Mouse (Mus musculus): ENCODE measurements around the gene Adcy1. TPM values are rescaled to one million over a fixed set of nuclear protein-coding genes. Genes with fewer than 3 reads are reported as not detected.
A peak's percentile ranks its signal among the peaks of the same experiment; 100 is the strongest.

Gene Adcy1
- total and polyA plus RNA-seq, 3 experiments: 1.2 to 2.3 (median 1.6) TPM

DNA sequence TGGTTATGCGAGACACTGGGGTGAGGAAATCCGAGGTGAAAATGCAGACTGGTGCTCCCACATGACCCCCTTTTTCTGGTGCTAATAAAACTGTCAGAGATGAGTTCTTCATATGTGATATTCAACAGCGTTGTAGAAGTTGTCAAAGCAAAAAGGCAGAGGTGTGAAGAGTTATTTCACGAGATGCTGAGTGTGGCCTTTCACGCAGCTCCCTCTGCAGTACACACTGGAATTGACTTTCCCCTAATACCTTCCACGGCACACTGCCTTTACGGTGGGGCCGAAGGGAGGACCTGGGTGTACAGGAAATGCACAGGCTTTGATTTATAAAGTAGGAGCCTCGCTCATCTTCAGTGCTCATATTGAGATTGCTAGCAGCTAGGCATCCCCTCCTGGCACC is 129.8 kb downstream of the Adcy1 start:
- Histone ChIP-seq H3K4me1 (ENCODE audit: control insufficient read depth, insufficient read depth, low read length) (no peaks in the 10 kb centered on the region), H3K36me3 (ENCODE audit: control insufficient read depth, insufficient read depth, low read length) (no peaks in the 10 kb centered on the region), H3K27me3 (ENCODE audit: control insufficient read depth, insufficient read depth, low read length) (no peaks in the 10 kb centered on the region), H3K79me2 (replicated peaks; ENCODE audit: control insufficient read depth, insufficient read depth, low read length) (no peaks in the 10 kb centered on the region), H3K27ac (no peak overlapping the region), H3K4me3 (no peak overlapping the region), H3K9ac (ENCODE audit: low read depth, low read length) (no peak overlapping the region)
- TF ChIP-seq EP300 (IDR thresholded peaks at IDR 0.05; ENCODE audit: insufficient read depth, low read depth, low read length) (no peak), CTCF (IDR thresholded peaks at IDR 0.05) (no peak), POLR2A (IDR thresholded peaks at IDR 0.05; ENCODE audit: insufficient read depth, low read depth, low read length) (no peak)
- 65% methylated on average over 9 of the region's 9 CpGs for WGBS
- DNase-seq: no peak
- intact Hi-C loops (cut with DNase I): no loop called here

DNA sequence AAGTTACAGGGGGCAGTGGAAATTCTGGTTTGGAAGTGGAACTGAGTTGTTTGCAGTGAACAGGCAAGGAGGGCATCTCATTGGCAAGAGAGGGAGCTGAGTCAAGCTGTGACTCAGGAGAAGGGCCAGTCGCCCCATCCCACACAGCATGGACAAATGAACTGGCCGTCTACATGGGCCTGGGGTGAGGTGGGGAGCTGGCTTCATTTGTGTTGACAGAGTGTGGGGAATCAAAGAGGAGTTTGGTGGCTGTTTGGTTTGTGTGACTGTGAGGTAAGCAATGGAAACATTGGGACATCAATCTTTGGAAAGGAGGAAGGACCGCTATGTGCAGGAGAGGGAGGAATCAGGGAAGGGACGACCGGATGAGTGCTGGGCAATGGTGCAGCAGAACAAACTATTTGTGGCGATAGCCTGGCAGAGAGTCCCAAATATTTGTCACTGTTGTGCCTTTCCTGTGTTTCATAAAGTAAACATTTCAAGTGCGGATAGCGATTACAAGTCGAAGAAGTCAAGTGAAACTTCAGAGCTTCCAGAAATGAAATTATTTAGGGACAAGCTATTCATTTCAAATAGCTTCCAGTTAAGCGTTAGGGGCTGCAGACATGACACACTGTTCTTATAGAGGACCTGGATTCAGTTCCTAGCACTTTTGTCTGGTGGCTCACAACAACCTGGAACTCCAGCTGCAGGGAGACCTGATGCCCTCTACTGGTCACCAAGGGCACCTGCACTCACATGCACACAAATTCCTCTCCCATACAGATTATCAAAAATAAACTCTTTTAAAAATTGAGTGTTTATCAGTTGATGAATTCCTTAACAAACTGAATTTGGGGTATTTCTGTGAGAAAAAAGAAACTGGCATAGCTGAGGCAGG is 131.4 kb downstream of the Adcy1 start:
- intact Hi-C loops (cut with DNase I): no loop called here
- no peak overlapping the region for H3K9ac ChIP-seq (ENCODE audit: low read depth, low read length)
- H3K4me3 ChIP-seq: no peak overlapping the region

DNA sequence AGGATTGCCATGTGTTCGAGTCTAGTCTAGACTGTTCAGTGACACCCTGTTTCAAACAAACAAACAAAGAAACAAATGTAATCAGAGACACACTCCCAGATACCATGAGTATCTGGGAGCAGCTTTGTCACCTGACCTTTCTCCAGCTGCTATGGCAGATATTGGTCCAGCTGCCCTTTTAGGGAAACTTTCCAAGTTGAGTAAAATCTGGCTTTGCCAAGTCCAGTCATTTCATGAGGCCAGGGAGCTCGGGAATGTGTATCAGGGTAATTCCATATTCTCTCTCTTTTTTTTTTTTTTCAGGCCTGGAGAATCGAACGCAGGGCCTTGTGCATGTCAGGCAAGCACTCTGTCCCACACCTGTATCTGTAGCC is 132.0 kb downstream of the Adcy1 start:
- DNase-seq: no peak
- no peak overlapping the region for H3K4me3 ChIP-seq
- no peak overlapping the region for H3K27ac ChIP-seq
- H3K27me3 ChIP-seq (ENCODE audit: control insufficient read depth, insufficient read depth, low read length): no peaks in the 10 kb centered on the region
- no peak for TF ChIP-seq CTCF (IDR thresholded peaks at IDR 0.05)
- TF ChIP-seq POLR2A (IDR thresholded peaks at IDR 0.05; ENCODE audit: insufficient read depth, low read depth, low read length): no peak
- TF ChIP-seq EP300 (IDR thresholded peaks at IDR 0.05; ENCODE audit: insufficient read depth, low read depth, low read length): no peak
- WGBS: 82% methylated on average over 4 of the region's 4 CpGs
- H3K9ac ChIP-seq (ENCODE audit: low read depth, low read length): no peak overlapping the region
- no peaks in the 10 kb centered on the region for H3K79me2 ChIP-seq (replicated peaks; ENCODE audit: control insufficient read depth, insufficient read depth, low read length)
- intact Hi-C loops (cut with DNase I): no loop called here
- no peaks in the 10 kb centered on the region for H3K4me1 ChIP-seq (ENCODE audit: control insufficient read depth, insufficient read depth, low read length)
- H3K36me3 ChIP-seq (ENCODE audit: control insufficient read depth, insufficient read depth, low read length): no peaks in the 10 kb centered on the region

More for the DNA sequence above, 131.4 kb downstream of the Adcy1 start:
- 85% methylated on average over 10 of the region's 10 CpGs for WGBS
- TF ChIP-seq POLR2A (IDR thresholded peaks at IDR 0.05; ENCODE audit: insufficient read depth, low read depth, low read length) (no peak), CTCF (IDR thresholded peaks at IDR 0.05) (peak; percentile 5; the same call in 1 of the 2 replicates)
- Histone ChIP-seq H3K27ac (no peak overlapping the region), H3K27me3 (ENCODE audit: control insufficient read depth, insufficient read depth, low read length) (no peaks in the 10 kb centered on the region), H3K36me3 (ENCODE audit: control insufficient read depth, insufficient read depth, low read length) (no peaks in the 10 kb centered on the region), H3K79me2 (replicated peaks; ENCODE audit: control insufficient read depth, insufficient read depth, low read length) (no peaks in the 10 kb centered on the region), H3K4me1 (ENCODE audit: control insufficient read depth, insufficient read depth, low read length) (no peaks in the 10 kb centered on the region)
- no peak for DNase-seq

DNA sequence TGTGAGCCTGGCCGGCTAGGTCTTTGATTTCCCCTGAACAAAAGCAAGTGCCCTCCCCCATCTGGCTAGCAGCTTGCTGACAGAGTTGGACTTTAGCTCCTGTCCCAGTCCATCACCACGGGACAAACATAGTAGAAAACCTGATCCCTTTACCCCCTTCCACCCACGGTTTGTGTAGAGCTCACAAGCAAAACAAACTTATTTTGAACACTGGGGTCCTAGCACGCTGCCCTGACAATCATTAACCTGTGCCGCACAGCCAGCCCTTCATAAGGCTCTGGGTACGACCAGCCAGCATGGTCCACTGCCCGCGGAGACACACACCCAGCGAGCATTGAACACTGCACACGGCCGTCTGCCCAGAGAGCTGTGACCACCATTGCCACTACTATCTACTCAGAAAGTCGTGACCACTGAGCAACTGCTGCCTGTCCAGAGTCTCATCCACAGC is 134.2 kb downstream of the Adcy1 start, which contains the start of gene Igfbp1:
TSS of gene Igfbp1 (plus strand) at position 292 of the 451 bp plus-strand sequence.
- Histone ChIP-seq H3K9ac (ENCODE audit: low read depth, low read length) (no peak within 1 kb of the TSS), H3K79me2 (replicated peaks; ENCODE audit: control insufficient read depth, insufficient read depth, low read length) (no peaks in the 10 kb centered on the region), H3K27me3 (ENCODE audit: control insufficient read depth, insufficient read depth, low read length) (no peaks in the 10 kb centered on the region), H3K36me3 (ENCODE audit: control insufficient read depth, insufficient read depth, low read length) (no peaks in the 10 kb centered on the region), H3K27ac (no peak within 1 kb of the TSS), H3K4me3 (no peak within 1 kb of the TSS), H3K4me1 (ENCODE audit: control insufficient read depth, insufficient read depth, low read length) (no peaks in the 10 kb centered on the region)
- DNase-seq: no peak
- 79% methylated on average over 12 of the region's 12 CpGs for WGBS
- TF ChIP-seq CTCF (IDR thresholded peaks at IDR 0.05) (no peak), EP300 (IDR thresholded peaks at IDR 0.05; ENCODE audit: insufficient read depth, low read depth, low read length) (no peak), POLR2A (IDR thresholded peaks at IDR 0.05; ENCODE audit: insufficient read depth, low read depth, low read length) (no peak)
- intact Hi-C loops (cut with DNase I): no loop called here

DNA sequence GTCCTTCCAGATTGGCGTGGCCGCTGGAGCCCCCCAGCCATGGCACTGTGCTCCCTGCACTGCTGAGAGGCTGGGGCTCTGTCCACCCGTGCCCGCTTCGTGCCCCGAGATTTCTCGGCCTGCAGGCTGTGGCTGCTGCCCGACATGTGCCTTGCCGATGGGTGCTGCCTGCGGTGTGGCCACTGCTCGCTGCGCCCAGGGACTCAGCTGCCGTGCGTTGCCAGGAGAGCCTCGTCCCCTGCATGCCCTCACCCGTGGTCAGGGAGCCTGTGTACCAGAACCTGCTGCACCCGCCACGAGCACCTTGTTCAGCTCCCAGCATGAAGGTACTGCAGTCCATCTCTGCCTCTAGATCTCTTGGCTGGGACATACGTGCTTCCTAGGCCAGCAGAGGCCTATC is 134.7 kb downstream of the Adcy1 start:
- no peaks in the 10 kb centered on the region for H3K79me2 ChIP-seq (replicated peaks; ENCODE audit: control insufficient read depth, insufficient read depth, low read length)
- H3K4me1 ChIP-seq (ENCODE audit: control insufficient read depth, insufficient read depth, low read length): no peaks in the 10 kb centered on the region
- TF ChIP-seq POLR2A (IDR thresholded peaks at IDR 0.05; ENCODE audit: insufficient read depth, low read depth, low read length) (no peak), EP300 (IDR thresholded peaks at IDR 0.05; ENCODE audit: insufficient read depth, low read depth, low read length) (no peak), CTCF (IDR thresholded peaks at IDR 0.05) (no peak)
- no peaks in the 10 kb centered on the region for H3K36me3 ChIP-seq (ENCODE audit: control insufficient read depth, insufficient read depth, low read length)
- no peak overlapping the region for H3K9ac ChIP-seq (ENCODE audit: low read depth, low read length)
- DNase-seq: no peak
- no peaks in the 10 kb centered on the region for H3K27me3 ChIP-seq (ENCODE audit: control insufficient read depth, insufficient read depth, low read length)
- no peak overlapping the region for H3K27ac ChIP-seq
- intact Hi-C loops (cut with DNase I): no loop called here
- 91% methylated on average over 19 of the region's 19 CpGs for WGBS
- H3K4me3 ChIP-seq: no peak overlapping the region

All from heart, adult 2 months (tissue).